In the genomic region with DNA sequence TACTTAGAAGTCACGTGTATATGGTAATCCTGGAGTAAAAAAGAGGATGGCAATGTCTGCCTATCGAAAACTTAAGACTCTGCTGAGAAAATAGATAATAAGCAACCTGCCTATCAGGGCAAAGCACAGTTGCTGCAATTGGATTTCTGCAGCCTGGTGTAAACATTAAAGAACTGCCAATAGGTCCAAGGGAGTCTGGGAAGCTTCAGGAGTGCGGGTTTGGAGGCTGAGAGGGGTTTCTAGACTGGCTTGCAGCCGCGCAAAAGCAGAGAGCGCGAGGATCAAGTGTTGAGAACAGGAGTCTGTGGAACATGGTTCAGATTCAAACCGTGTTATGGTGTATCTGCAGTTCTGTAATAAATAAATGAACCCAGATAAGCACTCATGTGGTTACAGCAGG, we compare ENCODE assay signal across 7 mouse cellular contexts. TPM values are rescaled to one million over a fixed set of nuclear protein-coding genes. Genes with fewer than 3 reads are reported as not detected.
A peak's percentile ranks its signal among the peaks of the same experiment; 100 is the strongest.
DNase-seq lines count a peak whose midpoint lies in the region; ATAC-seq lines count a peak whose summit lies in the region.

No protein-coding gene starts in this region.

- peak overlapping the region; percentile 78 for H3K9ac ChIP-seq in lung, embryonic 15.5 days
- H3K9ac ChIP-seq in forebrain, embryonic 11.5 days (ENCODE audit: low read length) = peak overlapping the region; percentile 88
- H3K9ac ChIP-seq in intestine, embryonic 15.5 days = peak overlapping the region; percentile 88
- H3K9ac ChIP-seq in neural tube, embryonic 12.5 days = peak overlapping the region; percentile 75; the same call in 1 of the 2 replicates

- peak overlapping the region; percentile 53 for H3K4me3 ChIP-seq in lung, embryonic 15.5 days
- peak overlapping the region; percentile 65 for H3K4me3 ChIP-seq in forebrain, embryonic 11.5 days (ENCODE audit: low read depth, low read length)
- H3K4me3 ChIP-seq in intestine, embryonic 15.5 days (replicated peaks) = peak overlapping the region; percentile 65
- peak overlapping the region; percentile 69 for H3K4me3 ChIP-seq in neural tube, embryonic 12.5 days

- peak; percentile 12 for ATAC-seq in lung, embryonic 15.5 days (ENCODE audit: borderline replicate concordance, extremely low read depth, low FRiP score, low TSS enrichment)
- ATAC-seq in forebrain, embryonic 11.5 days (replicated peaks; ENCODE audit: low FRiP score) = peak; percentile 23
- peak; percentile 30 for ATAC-seq in intestine, embryonic 15.5 days
- peak; percentile 29 for ATAC-seq in neural tube, embryonic 12.5 days (ENCODE audit: low FRiP score, low read depth)

- H3K4me2 ChIP-seq in lung, embryonic 15.5 days = peak overlapping the region; percentile 68
- peak overlapping the region; percentile 96 for H3K4me2 ChIP-seq in forebrain, embryonic 11.5 days (ENCODE audit: low read depth, low read length, severe bottlenecking)
- H3K4me2 ChIP-seq in intestine, embryonic 15.5 days (replicated peaks) = peak overlapping the region; percentile 75
- peak overlapping the region; percentile 95 for H3K4me2 ChIP-seq in neural tube, embryonic 12.5 days (replicated peaks)

- peaks cover 12% of the 10 kb centered on the region for H3K36me3 ChIP-seq in lung, embryonic 15.5 days
- H3K36me3 ChIP-seq in forebrain, embryonic 11.5 days (ENCODE audit: control insufficient read depth, insufficient read depth, low read length) = no peaks in the 10 kb centered on the region
- no peaks in the 10 kb centered on the region for H3K36me3 ChIP-seq in intestine, embryonic 15.5 days
- no peaks in the 10 kb centered on the region for H3K36me3 ChIP-seq in neural tube, embryonic 12.5 days

- no peak for DNase-seq in lung, postnatal 10 days
- no peak for DNase-seq in forebrain, embryonic 11.5 days (ENCODE audit: low spot score)
- DNase-seq in thymus, postnatal 0 days (ENCODE audit: low spot score) = no peak
- DNase-seq in testis, postnatal 14 days (ENCODE audit: low spot score) = no peak

- peak overlapping the region; percentile 98 for H3K27ac ChIP-seq in lung, embryonic 15.5 days
- no peak overlapping the region; the same call in 1 of the 2 replicates for H3K27ac ChIP-seq in forebrain, embryonic 11.5 days (ENCODE audit: low read depth, low read length)
- H3K27ac ChIP-seq in intestine, embryonic 15.5 days = peak overlapping the region; percentile 99
- no peak overlapping the region for H3K27ac ChIP-seq in neural tube, embryonic 12.5 days

- no peaks in the 10 kb centered on the region for H3K27me3 ChIP-seq in lung, embryonic 15.5 days
- no peaks in the 10 kb centered on the region for H3K27me3 ChIP-seq in forebrain, embryonic 11.5 days (ENCODE audit: control insufficient read depth, insufficient read depth, low read length)
- no peaks in the 10 kb centered on the region for H3K27me3 ChIP-seq in intestine, embryonic 15.5 days (replicated peaks)
- H3K27me3 ChIP-seq in neural tube, embryonic 12.5 days (replicated peaks) = no peaks in the 10 kb centered on the region

- peaks cover 20% of the 10 kb centered on the region for H3K4me1 ChIP-seq in lung, embryonic 15.5 days
- H3K4me1 ChIP-seq in forebrain, embryonic 11.5 days (replicated peaks; ENCODE audit: control insufficient read depth, insufficient read depth, low read length) = no peaks in the 10 kb centered on the region; the same call in 1 of the 2 replicates
- peaks cover 4% of the 10 kb centered on the region; the same call in 1 of the 2 replicates for H3K4me1 ChIP-seq in intestine, embryonic 15.5 days (replicated peaks)
- peaks cover 4% of the 10 kb centered on the region for H3K4me1 ChIP-seq in neural tube, embryonic 12.5 days

- 3% methylated on average over 8 of the region's 8 CpGs for WGBS in lung, embryonic 15.5 days
- 12% methylated on average over 8 of the region's 8 CpGs for WGBS in forebrain, embryonic 11.5 days
- 5% methylated on average over 8 of the region's 8 CpGs for WGBS in intestine, embryonic 15.5 days
- 15% methylated on average over 8 of the region's 8 CpGs for WGBS in neural tube, embryonic 12.5 days

- no peaks in the 10 kb centered on the region for H3K9me3 ChIP-seq in lung, embryonic 15.5 days
- no peaks in the 10 kb centered on the region for H3K9me3 ChIP-seq in forebrain, embryonic 11.5 days (ENCODE audit: control insufficient read depth, low read length)
- no peaks in the 10 kb centered on the region for H3K9me3 ChIP-seq in intestine, embryonic 15.5 days
- no peaks in the 10 kb centered on the region for H3K9me3 ChIP-seq in neural tube, embryonic 12.5 days

RNA-seq across cellular contexts. Expression of a gene that starts 1.0 kb away (rescaled TPM):
- 49.1 and 53.0 TPM in 2 replicates for polyA plus RNA-seq in lung, embryonic 15.5 days (2015; fragmentation: Nextera tagmentation; extraction: Ambion mirVana)
- polyA plus RNA-seq in forebrain, embryonic 11.5 days (2014; fragmentation: Nextera tagmentation; extraction: Ambion mirVana) = 9.1 and 9.3 TPM in 2 replicates
- 28.2 and 33.1 TPM in 2 replicates for polyA plus RNA-seq in intestine, embryonic 15.5 days (2015; fragmentation: Nextera tagmentation; extraction: Ambion mirVana)
- 8.2 and 8.7 TPM in 2 replicates for polyA plus RNA-seq in neural tube, embryonic 12.5 days (2016; fragmentation: Nextera tagmentation; extraction: Ambion mirVana)
- polyA plus RNA-seq in thymus, postnatal 0 days (2015; fragmentation: Nextera tagmentation; extraction: Ambion mirVana) = 4.3 and 4.6 TPM in 2 replicates

RNA-seq across cellular contexts. Expression of a gene that starts 17.3 kb away (rescaled TPM):
- 1.7 and 1.9 TPM in 2 replicates for polyA plus RNA-seq in lung, embryonic 15.5 days (2015; fragmentation: Nextera tagmentation; extraction: Ambion mirVana)
- 0.12 TPM in 1 of 2 replicates, not detected in the other for polyA plus RNA-seq in forebrain, embryonic 11.5 days (2014; fragmentation: Nextera tagmentation; extraction: Ambion mirVana)
- polyA plus RNA-seq in intestine, embryonic 15.5 days (2015; fragmentation: Nextera tagmentation; extraction: Ambion mirVana) = 0.71 and 0.87 TPM in 2 replicates
- polyA plus RNA-seq in neural tube, embryonic 12.5 days (2016; fragmentation: Nextera tagmentation; extraction: Ambion mirVana) = 0.33 and 0.39 TPM in 2 replicates
- polyA plus RNA-seq in thymus, postnatal 0 days (2015; fragmentation: Nextera tagmentation; extraction: Ambion mirVana) = 3.6 and 4.6 TPM in 2 replicates

Comparison
In these comparisons a context has a peak if more than half of its experiments do, and no peak if none do; other contexts are left out.
1. H3K27ac ChIP-seq: peak in lung, embryonic 15.5 days (single experiment) and intestine, embryonic 15.5 days (single experiment); none in forebrain, embryonic 11.5 days (single experiment) and neural tube, embryonic 12.5 days (single experiment).
2. Peak in every context shown above with its lines, with median percentiles within 50 percentile points of each other: ATAC-seq, H3K4me2 ChIP-seq, H3K4me3 ChIP-seq and H3K9ac ChIP-seq.